Mouse (Mus musculus): Measurements from ENCODE around the gene Canx.

DNA sequence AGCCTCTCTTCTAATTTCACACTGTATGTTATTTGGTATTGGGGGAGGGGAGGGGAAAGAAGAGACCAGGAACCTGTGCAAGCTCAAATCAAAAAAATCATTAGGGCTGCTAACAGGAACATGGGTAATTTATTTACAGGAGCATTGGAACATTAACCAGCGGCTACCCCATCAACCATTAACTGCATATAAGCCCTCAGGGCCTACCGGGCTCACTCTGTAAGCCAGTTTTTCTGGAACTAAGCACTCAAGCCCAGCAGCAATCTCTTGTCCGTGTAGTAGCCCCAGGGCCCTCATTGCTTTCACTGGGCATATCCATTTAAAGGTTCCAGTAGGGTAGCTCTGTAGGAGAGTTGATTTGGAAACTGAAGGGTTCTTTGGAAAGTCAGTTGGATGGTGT lies 29.4 kb upstream of the Canx start:
- TF ChIP-seq CTCF (IDR thresholded peaks at IDR 0.05; ENCODE audit: borderline replicate concordance, insufficient read depth, low read length), result no peak
- TF ChIP-seq POLR2A (IDR thresholded peaks at IDR 0.05; ENCODE audit: low read depth, low read length), result no peak

Data from embryonic fibroblast, embryonic 13.5 days (primary cell).